Mouse (Mus musculus): ENCODE results near the gene Gm11939.
A peak's percentile ranks its signal among the peaks of the same experiment; 100 is the strongest.
"Not testable (repeated sequence)": the region's sequence is repeated elsewhere in the genome, so short reads cannot be mapped to it uniquely, and the experiment has no call there.

Gene Gm11939

DNA sequence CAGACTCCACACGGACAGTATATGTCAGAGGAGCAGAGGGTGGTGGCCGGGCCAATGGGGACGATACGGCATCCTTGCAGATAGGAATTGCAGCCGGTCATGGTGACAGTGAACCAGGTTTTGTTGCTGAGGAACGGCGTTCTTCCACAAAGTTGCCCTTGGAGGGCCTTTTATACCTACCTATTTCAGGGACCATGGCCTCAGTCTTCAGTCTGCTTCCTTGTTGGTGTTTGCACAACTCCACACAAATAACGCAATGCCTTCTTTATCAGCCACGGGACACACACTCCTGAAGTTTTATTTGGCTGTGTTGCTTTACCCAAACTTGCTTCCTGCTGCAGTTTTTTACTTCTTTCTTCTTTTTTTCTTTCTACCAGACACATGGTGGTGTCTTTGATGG is at the start of gene Gm11939:
Gene Gm11939 (minus strand): TSS at position 101 of the 400 bp plus-strand sequence.
- DNase-seq (ENCODE audit: low spot score in 2 of 2), result no peak

- DNase-seq (ENCODE audit: low spot score in 2 of 2), result not testable (repeated sequence)
Observed at GRCm38 (mm10) chr11:99603208-99603607, 43.9 kb upstream of the Gm11939 start, which contains the start of gene Gm11938. Gene Gm11938 (minus strand): TSS chr11:99603308.

- not testable (repeated sequence) for DNase-seq (ENCODE audit: low spot score in 2 of 2)
Observed at GRCm38 (mm10) chr11:99597742-99598141, 38.5 kb upstream of the Gm11939 start, which contains the start of gene Krtap9-3. Gene Krtap9-3 (minus strand): TSS chr11:99598105.

- DNase-seq (ENCODE audit: low spot score in 2 of 2), result no peak
Observed at GRCm38 (mm10) chr11:99590981-99591380, 31.7 kb upstream of the Gm11939 start, which contains the start of gene Krtap1-3. Gene Krtap1-3 (minus strand): TSS chr11:99591339.

DNA sequence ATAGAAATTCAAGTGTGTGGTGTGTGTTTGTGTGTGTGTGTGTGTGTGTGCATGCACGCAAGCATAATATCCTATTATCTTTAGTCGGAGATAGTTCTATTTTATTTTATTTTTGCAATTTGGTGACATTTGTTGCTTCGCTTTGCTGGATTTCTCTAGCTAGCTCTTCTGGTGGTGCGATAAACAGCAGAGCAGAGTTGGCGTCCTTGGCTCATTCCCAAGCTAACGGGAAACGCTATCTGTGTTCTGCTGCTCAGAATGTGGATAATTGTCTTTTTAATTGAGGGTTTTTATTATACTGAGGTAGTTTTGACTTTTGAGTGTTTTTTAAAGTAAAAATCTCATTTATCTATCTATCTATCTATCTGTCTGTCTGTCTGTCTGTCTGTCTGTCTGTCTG is 25.8 kb upstream of the Gm11939 start:
- no peak for DNase-seq (ENCODE audit: low spot score in 2 of 2)

DNA sequence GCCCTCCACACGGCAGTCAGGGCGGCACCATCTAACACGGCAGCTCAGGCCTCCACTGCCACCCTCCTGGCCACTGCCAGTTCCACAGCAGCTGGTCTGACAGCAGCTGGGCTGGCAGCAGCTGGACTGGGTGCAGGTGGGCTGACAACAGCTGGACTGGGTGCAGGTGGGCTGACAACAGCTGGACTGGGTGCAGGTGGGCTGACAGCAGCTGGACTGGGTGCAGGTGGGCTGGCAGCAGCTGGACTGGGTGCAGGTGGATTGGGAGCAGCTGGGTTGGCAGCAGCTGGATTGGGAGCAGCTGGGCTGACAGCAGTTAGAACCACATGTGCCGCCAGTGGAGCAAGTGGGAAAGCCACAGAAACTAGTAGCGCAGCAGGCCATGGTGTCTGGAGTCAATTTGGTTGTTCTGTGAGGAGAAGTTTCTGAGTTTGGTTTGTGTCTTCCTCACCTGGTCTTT is 24.0 kb upstream of the Gm11939 start, which contains the start of gene Krtap1-4:
Gene Krtap1-4 (minus strand): TSS at position 410 of the 460 bp plus-strand sequence.
- no peak for DNase-seq (ENCODE audit: low spot score in 2 of 2)

DNA sequence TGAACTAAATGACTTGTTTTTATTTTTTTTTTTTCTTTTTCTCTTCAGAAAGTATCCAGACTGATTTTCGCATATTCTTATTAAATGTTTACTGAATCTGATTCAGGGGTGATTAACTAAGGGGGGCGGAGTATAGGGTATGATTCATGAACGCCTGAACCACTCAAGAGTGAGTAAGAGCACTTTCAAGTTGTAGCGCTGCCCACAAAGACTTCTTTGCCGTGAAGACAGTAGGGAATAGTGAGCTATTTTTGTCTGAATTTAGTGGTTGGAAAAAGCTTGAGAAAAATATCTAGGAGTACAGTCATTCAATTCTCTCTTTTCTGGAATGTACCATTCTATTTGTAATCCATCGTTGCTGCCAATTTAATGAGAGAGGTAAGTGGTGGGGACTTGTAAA is 22.3 kb upstream of the Gm11939 start:
- no peak for DNase-seq (ENCODE audit: low spot score in 2 of 2)

DNA sequence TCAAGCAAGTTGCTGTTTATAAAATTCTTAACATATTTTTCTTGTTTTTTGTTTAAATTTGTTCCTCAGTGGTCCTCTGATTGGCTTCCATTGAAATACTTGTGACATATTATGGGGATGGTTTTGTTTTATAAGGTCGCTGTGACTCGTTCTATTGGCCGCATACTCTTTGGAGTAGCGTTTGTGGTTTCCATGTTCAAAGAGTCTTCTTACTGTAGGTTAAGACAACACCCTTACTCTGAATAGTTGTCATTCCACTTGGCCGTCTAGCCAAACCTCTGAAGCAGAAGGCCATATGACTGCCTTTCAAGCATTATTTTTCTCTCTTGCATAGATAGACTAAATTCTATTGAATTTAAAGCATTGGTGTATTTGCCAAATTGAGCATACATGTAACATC is 21.8 kb upstream of the Gm11939 start:
- no peak for DNase-seq (ENCODE audit: low spot score in 2 of 2)

DNA sequence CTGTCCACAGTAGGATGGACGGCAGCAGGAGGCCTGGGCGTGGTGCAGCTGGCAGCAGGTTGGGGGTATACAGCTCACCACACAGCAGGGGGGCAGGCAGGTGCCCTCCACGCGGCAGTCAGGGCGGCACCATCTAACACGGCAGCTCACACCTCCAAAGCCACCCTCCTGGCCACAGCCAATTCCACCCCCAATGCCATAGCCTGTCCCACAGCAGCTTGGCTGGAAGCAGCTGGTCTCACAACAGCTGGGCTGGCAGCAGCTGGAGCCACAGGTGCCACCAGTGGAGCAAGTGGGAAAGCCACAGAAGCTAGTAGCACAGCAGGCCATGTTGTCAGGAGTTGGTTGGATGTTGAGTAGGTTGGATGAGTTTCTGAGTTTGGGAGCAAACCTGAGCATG is 21.4 kb upstream of the Gm11939 start, which contains the start of gene Krtap1-5:
Gene Krtap1-5 (minus strand): TSS at position 381 of the 400 bp plus-strand sequence.
- DNase-seq (ENCODE audit: low spot score in 2 of 2), result no peak

DNA sequence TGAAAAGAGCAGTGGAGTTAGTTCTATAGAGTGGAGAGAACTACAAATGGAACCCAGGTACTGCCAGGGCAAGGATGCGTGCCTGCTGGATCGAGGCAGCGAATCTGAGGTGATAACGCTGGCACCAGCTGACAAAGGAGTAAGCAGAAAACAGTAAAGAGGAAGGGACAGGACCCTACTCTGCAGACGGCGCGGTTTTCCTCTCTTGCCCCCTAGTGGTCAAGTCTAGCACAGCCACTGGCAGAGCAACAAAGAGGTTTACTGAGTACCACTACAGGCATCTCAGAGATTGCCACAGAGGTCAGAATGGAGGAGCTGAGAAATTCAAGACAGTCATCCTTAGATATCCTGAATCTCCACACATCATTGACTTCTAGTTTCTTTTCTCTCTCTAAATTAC is 14.8 kb upstream of the Gm11939 start:
- peak; percentile 63 to 78 for DNase-seq (ENCODE audit: low spot score in 2 of 2)

GRCm38 (mm10) chr11:99573164-99573563 is 13.9 kb upstream of the Gm11939 start:
- no peak for DNase-seq (ENCODE audit: low spot score in 2 of 2)

- no peak for DNase-seq (ENCODE audit: low spot score in 2 of 2)
Observed at GRCm38 (mm10) chr11:99566530-99566929, 7.3 kb upstream of the Gm11939 start, which contains the start of gene Krtap3-1. Gene Krtap3-1 (minus strand): TSS chr11:99566630.

- no peak for DNase-seq (ENCODE audit: low spot score in 2 of 2)
Observed at GRCm38 (mm10) chr11:99562580-99562979, 3.3 kb upstream of the Gm11939 start.

- DNase-seq (ENCODE audit: low spot score in 2 of 2), result no peak
Observed at GRCm38 (mm10) chr11:99557976-99558745, 1.1 kb downstream of the Gm11939 start.

GRCm38 (mm10) chr11:99556753-99557152 is 2.5 kb downstream of the Gm11939 start, which contains the start of gene Krtap3-2:
Gene Krtap3-2 (minus strand): TSS chr11:99556853.
- DNase-seq (ENCODE audit: low spot score in 2 of 2), result no peak

DNA sequence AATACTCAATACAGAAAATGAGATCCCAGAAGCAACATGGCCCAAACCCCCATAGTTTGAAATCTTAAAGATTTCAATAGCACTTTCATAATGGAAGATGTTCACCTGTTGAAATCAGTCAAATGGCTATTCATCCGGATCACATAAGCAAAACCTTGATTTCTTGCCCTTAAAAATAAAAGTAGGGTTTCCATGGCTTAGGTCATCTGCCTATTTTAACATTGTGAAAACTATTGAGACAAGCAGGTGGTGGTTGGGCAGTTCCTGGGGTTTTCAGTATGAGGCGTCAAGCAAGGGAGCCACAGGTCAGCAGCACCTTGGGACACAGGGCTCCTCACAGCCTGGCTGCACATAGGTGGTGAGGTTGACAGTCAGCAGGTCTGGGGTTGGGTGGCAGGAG is 3.1 kb downstream of the Gm11939 start:
- no peak for DNase-seq (ENCODE audit: low spot score in 2 of 2)

GRCm38 (mm10) chr11:99550765-99551164 is 8.5 kb downstream of the Gm11939 start, which contains the start of gene Krtap3-3:
Gene Krtap3-3 (minus strand): TSS chr11:99550865.
- DNase-seq (ENCODE audit: low spot score in 2 of 2), result no peak

DNA sequence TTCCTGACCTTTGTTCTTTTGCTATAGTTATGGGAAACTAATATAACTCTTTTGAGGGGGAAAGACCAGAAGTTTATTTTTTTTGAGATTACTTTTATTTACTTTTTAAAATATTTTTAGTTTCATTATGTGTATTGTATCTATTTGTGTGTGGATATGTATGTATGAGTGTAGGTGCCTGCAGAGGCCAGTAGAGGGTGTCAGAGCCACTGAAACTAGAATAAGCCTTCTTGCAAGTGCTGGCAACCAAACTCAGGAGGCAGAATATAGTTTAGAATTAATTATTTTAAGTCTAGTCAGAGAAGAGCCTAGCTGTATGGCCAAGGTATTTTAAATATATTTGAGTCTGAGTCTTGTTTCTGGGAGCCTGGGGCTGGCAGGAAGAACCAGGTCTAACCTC is 11.4 kb downstream of the Gm11939 start:
- no peak for DNase-seq (ENCODE audit: low spot score in 2 of 2)

DNA sequence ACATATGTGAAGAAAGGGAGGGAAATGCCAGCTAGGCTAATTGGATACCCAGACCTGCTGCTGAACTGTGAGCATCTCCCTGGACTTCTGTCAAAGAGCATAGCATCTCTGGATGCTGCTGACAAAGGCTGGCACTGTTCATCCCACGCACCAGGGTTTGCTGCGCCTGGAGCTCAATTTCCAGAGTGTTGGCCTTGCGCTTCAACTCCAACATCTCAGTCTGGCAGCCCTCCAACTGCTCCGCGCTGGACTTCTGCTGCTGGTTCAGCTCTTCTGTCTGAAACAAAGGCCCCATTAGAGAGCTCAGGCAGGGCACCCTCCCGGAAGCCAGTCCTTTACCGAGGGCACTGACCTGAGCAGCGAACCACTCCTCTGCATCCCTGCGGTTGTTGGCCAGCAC is 19.5 kb downstream of the Gm11939 start:
- DNase-seq (ENCODE audit: low spot score in 2 of 2), result peak; percentile 36 to 76

- no peak for DNase-seq (ENCODE audit: low spot score in 2 of 2)
Observed at GRCm38 (mm10) chr11:99521288-99521860, 37.9 kb downstream of the Gm11939 start, which contains the start of gene Krt39. Gene Krt39 (minus strand): TSS chr11:99521338.

- DNase-seq (ENCODE audit: low spot score in 2 of 2), result no peak
Observed at GRCm38 (mm10) chr11:99514098-99514497, 45.2 kb downstream of the Gm11939 start.
